Mouse (Mus musculus) frontal cortex, adult (tissue): ENCODE results near the gene Stc2.

Experiments used
- ATAC-seq: cut with Nextera tagmentation; 2 replicates; pipeline ENCODE4 v1.9.2; 2017; ENCODE audit warnings: mild to moderate bottlenecking, moderate library complexity, mixed read lengths; ENCODE audit not compliant: low TSS enrichment

Gene Stc2

GRCm38 (mm10) chr11:31366421-31366820, 3.5 kb downstream of the Stc2 start:
- ATAC-seq = no peak

- no peak for ATAC-seq
Observed at GRCm38 (mm10) chr11:31365981-31366380, 3.9 kb downstream of the Stc2 start.

- no peak for ATAC-seq
Observed at GRCm38 (mm10) chr11:31365280-31365679, 4.6 kb downstream of the Stc2 start.

GRCm38 (mm10) chr11:31362856-31363255, 7.0 kb downstream of the Stc2 start:
- no peak for ATAC-seq

GRCm38 (mm10) chr11:31362330-31362729, 7.5 kb downstream of the Stc2 start:
- 0 out of 2 replicates have a peak, but pooled peaks have one; percentile 23 for ATAC-seq

- no peak for ATAC-seq
Observed at GRCm38 (mm10) chr11:31361047-31361446, 8.8 kb downstream of the Stc2 start.

- no peak for ATAC-seq
Observed at GRCm38 (mm10) chr11:31359283-31359902, 10.5 kb downstream of the Stc2 start.

- ATAC-seq = no peak
Observed at GRCm38 (mm10) chr11:31358453-31358852, 11.4 kb downstream of the Stc2 start.

- ATAC-seq = no peak
Observed at GRCm38 (mm10) chr11:31356866-31357265, 13.0 kb downstream of the Stc2 start.

- ATAC-seq = no peak
Observed at GRCm38 (mm10) chr11:31355737-31356136, 14.1 kb downstream of the Stc2 start.

GRCm38 (mm10) chr11:31354514-31354913, 15.4 kb downstream of the Stc2 start:
- ATAC-seq = no peak
